8 mouse cellular contexts compared by ENCODE assay signal in the genomic region with DNA sequence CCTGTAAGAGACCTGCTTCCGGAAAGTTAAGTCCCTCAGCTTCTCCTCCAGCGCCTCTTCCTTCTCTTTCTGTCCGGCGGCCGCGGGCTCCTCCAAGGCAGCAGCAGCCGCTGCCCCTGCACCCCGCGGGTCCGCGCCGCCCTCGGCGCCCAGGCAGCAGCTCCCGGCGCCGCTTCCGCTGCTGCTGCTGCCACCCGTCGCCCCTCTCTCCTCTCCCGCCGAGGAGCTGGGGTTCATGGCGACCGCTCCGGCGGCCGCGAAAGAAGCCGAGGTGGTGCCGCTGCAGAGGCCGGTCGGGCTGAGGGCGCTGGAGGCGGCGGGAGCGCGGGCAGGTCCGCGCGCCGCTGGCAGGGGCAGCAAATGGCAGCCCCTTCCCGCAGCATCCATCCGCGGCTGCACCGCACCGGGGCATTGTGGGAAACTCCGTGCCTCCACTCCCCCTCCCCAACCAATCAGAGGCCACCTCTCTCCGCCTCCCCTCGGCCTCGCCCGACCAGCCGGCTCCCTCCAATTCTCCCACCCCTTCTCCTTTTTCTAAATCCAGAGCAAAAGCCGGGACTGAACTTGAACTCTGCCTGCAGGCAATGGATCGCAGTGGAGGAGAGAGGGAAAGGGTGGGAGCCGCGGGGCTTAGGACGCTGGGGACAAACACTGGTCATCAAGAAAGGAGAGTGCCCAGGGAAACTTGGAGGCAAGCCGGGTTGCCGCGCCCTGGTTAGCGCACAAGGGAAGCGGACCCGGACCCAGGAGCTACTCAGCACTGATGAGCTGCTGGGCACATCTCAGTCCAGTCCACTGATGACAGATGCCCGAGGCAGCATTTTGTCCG. TPM values are rescaled to one million over a fixed set of nuclear protein-coding genes. Genes with fewer than 3 reads are reported as not detected.
A peak's percentile ranks its signal among the peaks of the same experiment; 100 is the strongest.
DNase-seq lines count a peak whose midpoint lies in the region; ATAC-seq and TF ChIP-seq lines count a peak whose summit lies in the region.

A gene (minus strand): TSS at position 623 of the 829 bp plus-strand sequence.

- WGBS in thymus, adult 2 months = 3% methylated on average over 65 of the region's 65 CpGs
- WGBS in liver, adult 2 months = 3% methylated on average over 65 of the region's 65 CpGs

- H3K9ac ChIP-seq in liver, adult 2 months (ENCODE audit: low read depth, low read length) = no peak within 1 kb of the TSS

- no peak within 1 kb of the TSS for H3K27ac ChIP-seq in thymus, adult 2 months (ENCODE audit: control insufficient read depth, insufficient read depth, low read length)
- H3K27ac ChIP-seq in liver, adult 2 months (replicated peaks; ENCODE audit: insufficient read depth, low read depth, low read length) = no peak within 1 kb of the TSS

- no peak for TF ChIP-seq CTCF in thymus, adult 2 months (IDR thresholded peaks at IDR 0.05; ENCODE audit: borderline replicate concordance, control insufficient read depth, extremely low read depth, insufficient read depth, low read length, poor library complexity)
- no peak for TF ChIP-seq CTCF in liver, adult 2 months (IDR thresholded peaks at IDR 0.05; ENCODE audit: low read depth, low read length)

- H3K4me3 ChIP-seq in thymus, adult 2 months (ENCODE audit: control insufficient read depth, insufficient read depth, low read length) = no peak within 1 kb of the TSS
- H3K4me3 ChIP-seq in liver, adult 2 months (ENCODE audit: insufficient read depth, low read depth, low read length) = peak within 1 kb of the TSS; percentile 1; the same call in 1 of the 2 replicates

- peak; percentile 3 for DNase-seq in thymus, adult 2 months
- no peak for DNase-seq in thymus, postnatal 25 days
- DNase-seq in cerebellum, postnatal 4 days (ENCODE audit: low spot score in 2 of 2) = peak; percentile 62 to 82
- peak; percentile 18 to 37 for DNase-seq in gastrocnemius, postnatal 4 days (ENCODE audit: low spot score in 2 of 2)
- peak; percentile 38 for DNase-seq in kidney, postnatal 10 days
- no peak for DNase-seq in liver, adult 2 months (ENCODE audit: extremely low read depth, low read depth, low spot score)
- peak; percentile 77 for DNase-seq in retina, embryonic 14.5 days (ENCODE audit: low spot score)

- no peak for ATAC-seq in erythroblast, adult 5-6 weeks (replicated peaks; ENCODE audit: low FRiP score, poor library complexity, severe bottlenecking)

- no peaks in the 10 kb centered on the region for H3K4me1 ChIP-seq in thymus, adult 2 months (replicated peaks; ENCODE audit: control insufficient read depth, insufficient read depth, low read length)
- no peaks in the 10 kb centered on the region for H3K4me1 ChIP-seq in liver, adult 2 months (ENCODE audit: control insufficient read depth, insufficient read depth, low read length)

- peaks cover 7% of the 10 kb centered on the region for H3K27me3 ChIP-seq in thymus, adult 2 months (ENCODE audit: control insufficient read depth, insufficient read depth, low read length)
- peaks cover 19% of the 10 kb centered on the region for H3K27me3 ChIP-seq in liver, adult 2 months (ENCODE audit: control insufficient read depth, insufficient read depth, low read length)

- no peaks in the 10 kb centered on the region for H3K79me2 ChIP-seq in liver, adult 2 months (ENCODE audit: control insufficient read depth, insufficient read depth, low read length)

- H3K36me3 ChIP-seq in thymus, adult 2 months (ENCODE audit: control insufficient read depth, insufficient read depth, low read length) = no peaks in the 10 kb centered on the region
- H3K36me3 ChIP-seq in liver, adult 2 months (ENCODE audit: control insufficient read depth, insufficient read depth, low read length) = no peaks in the 10 kb centered on the region

- no peak for TF ChIP-seq POLR2A in thymus, adult 2 months (IDR thresholded peaks at IDR 0.05; ENCODE audit: control insufficient read depth, extremely low read depth, insufficient read depth, low read length, poor library complexity)
- no peak for TF ChIP-seq POLR2A in liver, adult 2 months (IDR thresholded peaks at IDR 0.05; ENCODE audit: extremely low read depth, insufficient read depth, low read length)

RNA-seq across cellular contexts. Expression of the gene that starts here (rescaled TPM):
- polyA plus RNA-seq in thymus, adult 2 months (2012; rRNA removed) = 0.13 and 0.15 TPM in 2 replicates
- 1 to 10 TPM; 1.1 to 1.9 TPM for total RNA-seq in gastrocnemius, postnatal 4 days (2021)
- total RNA-seq in liver, adult 2 months (2014; rRNA removed) = 0.09 and 0.40 TPM in 2 replicates
- not detected in 2 replicates for polyA plus RNA-seq in liver, adult 2 months (2012; rRNA removed)
- total RNA-seq in erythroblast, adult 5-6 weeks (2015; ENCODE audit: low replicate concordance) = 1.0 TPM in 1 of 2 replicates, not detected in the other
- 1.1 TPM in 1 of 2 replicates, not detected in the other for total RNA-seq in erythroblast, adult 5-6 weeks (2017; ENCODE audit: low replicate concordance)

Comparison
In these comparisons a context has a peak if more than half of its experiments do, and no peak if none do; other contexts are left out.
1. Peak in DNase-seq in thymus, adult 2 months; RNA of the gene not detected or under 1 TPM.
2. DNase-seq: peak in cerebellum, postnatal 4 days (2 of 2), gastrocnemius, postnatal 4 days (2 of 2), kidney, postnatal 10 days (single experiment) and retina, embryonic 14.5 days (single experiment); none in thymus, postnatal 25 days (single experiment) and liver, adult 2 months (single experiment).